Mouse (Mus musculus): ENCODE measurements around the gene Chd5. TPM values are rescaled to one million over a fixed set of nuclear protein-coding genes. Genes with fewer than 3 reads are reported as not detected.

The Chd5 gene
- polyA plus RNA-seq, 1 experiment from 2014 or later, result 0.08 TPM

- Histone ChIP-seq H3K27me3 (replicated peaks) (peaks cover 82% of the 10 kb centered on the region), H3K4me1 (replicated peaks) (peaks cover 8% of the 10 kb centered on the region), H3K9ac (no peak overlapping the region), H3K4me2 (peak overlapping the region; percentile 55), H3K27ac (ENCODE audit: poor library complexity, severe bottlenecking) (no peak overlapping the region), H3K36me3 (no peaks in the 10 kb centered on the region), H3K4me3 (peak overlapping the region; percentile 16), H3K9me3 (replicated peaks) (no peaks in the 10 kb centered on the region)
- ATAC-seq (ENCODE audit: insufficient number of reproducible peaks, low FRiP score), result 0 out of 2 replicates have a peak, but pooled peaks have one; percentile 16
- 2% methylated on average over 24 of the region's 24 CpGs for WGBS
Measured at GRCm38 (mm10) chr4:152360855-152361254, 22.4 kb downstream of the Chd5 start.

GRCm38 (mm10) chr4:152362180-152362579 lies 23.7 kb downstream of the Chd5 start:
- H3K36me3 ChIP-seq, result no peaks in the 10 kb centered on the region
- no peaks in the 10 kb centered on the region for H3K9me3 ChIP-seq (replicated peaks)
- WGBS, result 52% methylated on average over 9 of the region's 9 CpGs
- no peak overlapping the region for H3K27ac ChIP-seq (ENCODE audit: poor library complexity, severe bottlenecking)
- peaks cover 8% of the 10 kb centered on the region for H3K4me1 ChIP-seq (replicated peaks)
- no peak overlapping the region for H3K4me3 ChIP-seq
- H3K4me2 ChIP-seq, result no peak overlapping the region
- peaks cover 82% of the 10 kb centered on the region for H3K27me3 ChIP-seq (replicated peaks)
- no peak overlapping the region for H3K9ac ChIP-seq
- no peak for ATAC-seq (ENCODE audit: insufficient number of reproducible peaks, low FRiP score)

- no peak for ATAC-seq (ENCODE audit: insufficient number of reproducible peaks, low FRiP score)
- H3K27me3 ChIP-seq (replicated peaks), result peaks cover 62% of the 10 kb centered on the region
- no peak overlapping the region for H3K4me2 ChIP-seq
- no peak overlapping the region for H3K9ac ChIP-seq
- 62% methylated on average over 7 of the region's 7 CpGs for WGBS
- H3K4me3 ChIP-seq, result no peak overlapping the region
- peaks cover 8% of the 10 kb centered on the region for H3K4me1 ChIP-seq (replicated peaks)
- H3K27ac ChIP-seq (ENCODE audit: poor library complexity, severe bottlenecking), result no peak overlapping the region
- H3K9me3 ChIP-seq (replicated peaks), result no peaks in the 10 kb centered on the region
- H3K36me3 ChIP-seq, result no peaks in the 10 kb centered on the region
Measured at GRCm38 (mm10) chr4:152365228-152365627, 26.8 kb downstream of the Chd5 start.

GRCm38 (mm10) chr4:152382528-152383252 lies 44.2 kb downstream of the Chd5 start:
- Histone ChIP-seq H3K4me1 (replicated peaks) (no peaks in the 10 kb centered on the region), H3K27ac (ENCODE audit: poor library complexity, severe bottlenecking) (no peak overlapping the region), H3K9me3 (replicated peaks) (0 out of 2 replicates have a peak, but pooled peaks cover 5% of the 10 kb centered on the region), H3K9ac (no peak overlapping the region), H3K36me3 (no peaks in the 10 kb centered on the region), H3K4me2 (no peak overlapping the region), H3K4me3 (no peak overlapping the region), H3K27me3 (replicated peaks) (peaks cover 34% of the 10 kb centered on the region)
- WGBS, result 79% methylated on average over 17 of the region's 17 CpGs
- ATAC-seq (ENCODE audit: insufficient number of reproducible peaks, low FRiP score), result no peak

- Histone ChIP-seq H3K9me3 (replicated peaks) (no peaks in the 10 kb centered on the region), H3K36me3 (no peaks in the 10 kb centered on the region), H3K27ac (ENCODE audit: poor library complexity, severe bottlenecking) (no peak overlapping the region), H3K4me1 (replicated peaks) (no peaks in the 10 kb centered on the region), H3K9ac (no peak overlapping the region), H3K4me2 (no peak overlapping the region), H3K27me3 (replicated peaks) (peaks cover 14% of the 10 kb centered on the region; the same call in 1 of the 2 replicates), H3K4me3 (no peak overlapping the region)
- ATAC-seq (ENCODE audit: insufficient number of reproducible peaks, low FRiP score), result no peak
- WGBS, result 56% methylated on average over 16 of the region's 16 CpGs
Measured at GRCm38 (mm10) chr4:152385644-152386043, 47.2 kb downstream of the Chd5 start.

- no peak overlapping the region for H3K9ac ChIP-seq
- no peaks in the 10 kb centered on the region for H3K9me3 ChIP-seq (replicated peaks)
- H3K27me3 ChIP-seq (replicated peaks), result peaks cover 22% of the 10 kb centered on the region
- no peaks in the 10 kb centered on the region for H3K4me1 ChIP-seq (replicated peaks)
- WGBS, result 75% methylated on average over 5 of the region's 5 CpGs
- ATAC-seq (ENCODE audit: insufficient number of reproducible peaks, low FRiP score), result no peak
- H3K4me3 ChIP-seq, result no peak overlapping the region
- H3K4me2 ChIP-seq, result no peak overlapping the region
- H3K36me3 ChIP-seq, result no peaks in the 10 kb centered on the region
- no peak overlapping the region for H3K27ac ChIP-seq (ENCODE audit: poor library complexity, severe bottlenecking)
Measured at GRCm38 (mm10) chr4:152392192-152392591, 53.7 kb downstream of the Chd5 start.

GRCm38 (mm10) chr4:152392627-152393026 lies 54.2 kb downstream of the Chd5 start:
- Histone ChIP-seq H3K4me1 (replicated peaks) (no peaks in the 10 kb centered on the region), H3K9me3 (replicated peaks) (no peaks in the 10 kb centered on the region), H3K9ac (no peak overlapping the region), H3K4me3 (no peak overlapping the region), H3K27ac (ENCODE audit: poor library complexity, severe bottlenecking) (no peak overlapping the region), H3K27me3 (replicated peaks) (peaks cover 19% of the 10 kb centered on the region), H3K4me2 (no peak overlapping the region), H3K36me3 (no peaks in the 10 kb centered on the region)
- no peak for ATAC-seq (ENCODE audit: insufficient number of reproducible peaks, low FRiP score)
- WGBS, result 80% methylated on average over 17 of the region's 17 CpGs

GRCm38 (mm10) chr4:152398926-152399325 lies 60.5 kb downstream of the Chd5 start:
- no peaks in the 10 kb centered on the region for H3K9me3 ChIP-seq (replicated peaks)
- no peak overlapping the region for H3K9ac ChIP-seq
- H3K27ac ChIP-seq (ENCODE audit: poor library complexity, severe bottlenecking), result no peak overlapping the region
- no peak for ATAC-seq (ENCODE audit: insufficient number of reproducible peaks, low FRiP score)
- no peaks in the 10 kb centered on the region for H3K36me3 ChIP-seq
- H3K4me1 ChIP-seq (replicated peaks), result no peaks in the 10 kb centered on the region
- 77% methylated on average over 3 of the region's 3 CpGs for WGBS
- H3K4me2 ChIP-seq, result no peak overlapping the region
- no peak overlapping the region for H3K4me3 ChIP-seq
- peaks cover 10% of the 10 kb centered on the region; the same call in 1 of the 2 replicates for H3K27me3 ChIP-seq (replicated peaks)

- Histone ChIP-seq H3K36me3 (no peaks in the 10 kb centered on the region), H3K27ac (ENCODE audit: poor library complexity, severe bottlenecking) (no peak overlapping the region), H3K9me3 (replicated peaks) (no peaks in the 10 kb centered on the region), H3K4me3 (no peak overlapping the region), H3K4me1 (replicated peaks) (no peaks in the 10 kb centered on the region), H3K9ac (no peak overlapping the region), H3K27me3 (replicated peaks) (no peaks in the 10 kb centered on the region), H3K4me2 (no peak overlapping the region)
- WGBS, result 73% methylated on average over 6 of the region's 6 CpGs
- no peak for ATAC-seq (ENCODE audit: insufficient number of reproducible peaks, low FRiP score)
Measured at GRCm38 (mm10) chr4:152405143-152405542, 66.7 kb downstream of the Chd5 start.

GRCm38 (mm10) chr4:152405671-152406201 lies 67.3 kb downstream of the Chd5 start:
- no peaks in the 10 kb centered on the region for H3K36me3 ChIP-seq
- H3K4me2 ChIP-seq, result no peak overlapping the region
- H3K27ac ChIP-seq (ENCODE audit: poor library complexity, severe bottlenecking), result no peak overlapping the region
- WGBS, result 74% methylated on average over 7 of the region's 7 CpGs
- H3K27me3 ChIP-seq (replicated peaks), result no peaks in the 10 kb centered on the region; the same call in 1 of the 2 replicates
- ATAC-seq (ENCODE audit: insufficient number of reproducible peaks, low FRiP score), result no peak
- H3K4me3 ChIP-seq, result no peak overlapping the region
- H3K9ac ChIP-seq, result no peak overlapping the region
- 0 out of 2 replicates have a peak, but pooled peaks cover 1% of the 10 kb centered on the region for H3K4me1 ChIP-seq (replicated peaks)
- no peaks in the 10 kb centered on the region for H3K9me3 ChIP-seq (replicated peaks)

GRCm38 (mm10) chr4:152406531-152406930 lies 68.1 kb downstream of the Chd5 start:
- Histone ChIP-seq H3K27ac (ENCODE audit: poor library complexity, severe bottlenecking) (no peak overlapping the region), H3K9ac (no peak overlapping the region), H3K9me3 (replicated peaks) (no peaks in the 10 kb centered on the region), H3K27me3 (replicated peaks) (no peaks in the 10 kb centered on the region; the same call in 1 of the 2 replicates), H3K4me1 (replicated peaks) (peaks cover 9% of the 10 kb centered on the region; the same call in 1 of the 2 replicates), H3K36me3 (no peaks in the 10 kb centered on the region), H3K4me2 (no peak overlapping the region), H3K4me3 (no peak overlapping the region)
- no peak for ATAC-seq (ENCODE audit: insufficient number of reproducible peaks, low FRiP score)
- whole genome bisulfite sequencing, result 78% methylated on average over 8 of the region's 8 CpGs
